Mouse (Mus musculus): ENCODE data around the gene Fancc.

DNA sequence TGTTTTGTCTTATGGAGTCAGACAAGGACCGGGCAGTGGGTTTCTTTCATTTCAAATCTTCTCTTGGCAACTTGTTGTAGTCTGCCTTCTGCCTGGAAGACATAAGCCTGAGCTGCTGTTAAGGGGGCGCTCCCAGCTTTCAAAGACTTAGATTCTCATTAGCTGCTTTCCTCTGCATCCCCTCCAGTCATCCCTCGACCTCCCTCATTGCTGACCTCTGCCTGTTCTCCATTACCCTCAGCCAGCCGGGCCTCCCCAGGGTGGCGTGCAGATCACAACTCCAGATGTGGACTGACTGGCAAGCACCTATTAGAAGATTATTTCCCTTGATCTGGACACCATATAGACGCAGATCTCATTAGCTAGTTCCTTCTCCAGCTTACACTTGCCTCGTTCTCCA, 45.9 kb downstream of the Fancc start:
- TF ChIP-seq EP300 (optimal IDR thresholded peaks at IDR 0.05) (no peak), CTCF (IDR thresholded peaks at IDR 0.05; ENCODE audit: low read depth) (no peak)

Data from stomach, postnatal 0 days (tissue).